Mouse (Mus musculus): Measurements from ENCODE around the gene Igfbp7. TPM values are rescaled to one million over a fixed set of nuclear protein-coding genes. Genes with fewer than 3 reads are reported as not detected.

Igfbp7 gene
- polyA plus RNA-seq, 1 experiment from 2014 or later: 437 TPM

DNA sequence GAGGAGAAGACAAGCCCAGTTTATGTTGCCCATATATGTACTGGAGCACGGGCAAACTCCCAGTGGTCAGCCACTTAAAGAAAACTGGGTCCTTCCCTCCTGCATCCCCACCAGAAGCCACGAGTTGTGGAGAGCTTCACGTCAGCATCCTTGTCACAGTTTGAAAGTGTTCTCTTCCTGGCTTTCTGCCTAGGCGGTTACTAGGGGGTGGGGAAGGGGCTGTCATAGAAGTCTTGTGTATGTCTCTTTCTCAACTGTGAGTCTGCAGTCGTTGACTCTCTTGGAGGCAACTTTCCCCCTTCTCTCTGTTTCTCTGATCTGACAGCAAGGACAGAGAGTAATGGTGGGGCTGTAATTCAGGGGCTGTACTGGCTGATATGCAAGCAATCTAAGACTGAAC is 5.7 kb downstream of the Igfbp7 start:
- Histone ChIP-seq H3K27ac (replicated peaks) (peak overlapping the region; percentile 81; the same call in 1 of the 2 replicates), H3K9me3 (ENCODE audit: control insufficient read depth, low read length) (no peaks in the 10 kb centered on the region), H3K36me3 (ENCODE audit: control insufficient read depth, insufficient read depth, low read length) (no peaks in the 10 kb centered on the region), H3K4me2 (replicated peaks; ENCODE audit: low read depth) (no peak overlapping the region), H3K4me1 (replicated peaks; ENCODE audit: control insufficient read depth, insufficient read depth) (peaks cover 15% of the 10 kb centered on the region; the same call in 1 of the 2 replicates), H3K27me3 (ENCODE audit: control insufficient read depth, insufficient read depth, low read length) (no peaks in the 10 kb centered on the region), H3K4me3 (ENCODE audit: low read depth, low read length) (no peak overlapping the region), H3K9ac (ENCODE audit: low read length) (no peak overlapping the region)
- DNase-seq (ENCODE audit: low spot score): no peak
- no peak for TF ChIP-seq EP300 (optimal IDR thresholded peaks at IDR 0.05)
- no peak for TF ChIP-seq CTCF (IDR thresholded peaks at IDR 0.05; ENCODE audit: low read depth)
- ATAC-seq (ENCODE audit: low FRiP score, low TSS enrichment): no peak
- 37% methylated on average over 5 of the region's 5 CpGs for WGBS

DNA sequence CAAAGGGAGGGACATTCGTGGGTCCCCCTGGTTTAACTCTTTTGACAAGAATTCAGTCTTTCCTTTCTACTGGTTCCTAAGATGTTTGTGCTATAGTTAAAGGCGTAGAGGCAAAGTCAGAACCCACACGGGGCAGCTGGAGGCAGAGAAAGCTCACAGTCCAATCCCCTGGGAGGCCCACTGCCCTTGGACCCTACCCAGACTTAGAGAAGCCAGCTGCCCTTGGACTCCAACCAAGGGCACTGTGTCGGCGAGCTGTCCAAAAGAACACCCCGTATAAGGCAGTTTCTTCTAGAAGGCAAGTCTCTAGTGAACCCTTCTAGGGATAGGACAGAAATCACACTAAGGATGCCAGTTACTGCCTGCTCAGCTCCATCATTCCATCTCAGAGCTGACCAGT is 7.0 kb downstream of the Igfbp7 start:
- 44% methylated on average over 6 of the region's 6 CpGs for WGBS
- Histone ChIP-seq H3K9me3 (ENCODE audit: control insufficient read depth, low read length) (no peaks in the 10 kb centered on the region), H3K9ac (ENCODE audit: low read length) (no peak overlapping the region), H3K36me3 (ENCODE audit: control insufficient read depth, insufficient read depth, low read length) (no peaks in the 10 kb centered on the region), H3K4me3 (ENCODE audit: low read depth, low read length) (no peak overlapping the region), H3K27me3 (ENCODE audit: control insufficient read depth, insufficient read depth, low read length) (no peaks in the 10 kb centered on the region), H3K27ac (replicated peaks) (peak overlapping the region; percentile 81), H3K4me2 (replicated peaks; ENCODE audit: low read depth) (no peak overlapping the region), H3K4me1 (replicated peaks; ENCODE audit: control insufficient read depth, insufficient read depth) (peaks cover 15% of the 10 kb centered on the region; the same call in 1 of the 2 replicates)
- DNase-seq (ENCODE audit: low spot score) (no peak), ATAC-seq (ENCODE audit: low FRiP score, low TSS enrichment) (no peak)
- no peak for TF ChIP-seq CTCF (IDR thresholded peaks at IDR 0.05; ENCODE audit: low read depth)

DNA sequence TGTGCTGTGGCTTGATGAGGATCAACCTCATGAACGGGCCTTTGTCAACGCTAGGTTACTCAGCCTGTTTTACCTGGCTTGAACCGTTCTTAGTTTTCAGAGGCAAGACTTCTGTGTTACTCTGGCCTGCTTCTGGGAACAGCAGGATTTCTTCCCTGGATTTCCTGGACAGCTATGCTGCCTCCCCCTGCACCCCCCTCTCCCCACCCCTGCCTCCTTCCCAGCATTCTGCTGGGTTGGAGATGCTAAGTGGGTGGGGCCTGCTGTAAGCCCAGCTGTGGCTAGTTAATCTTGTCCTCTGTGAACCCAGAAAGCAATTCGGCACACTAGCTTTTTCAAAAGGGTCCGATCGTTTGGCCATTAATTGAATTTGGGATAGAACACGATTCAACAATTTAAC is 7.7 kb downstream of the Igfbp7 start:
- Histone ChIP-seq H3K9me3 (ENCODE audit: control insufficient read depth, low read length) (no peaks in the 10 kb centered on the region), H3K27ac (replicated peaks) (peak overlapping the region; percentile 81), H3K4me2 (replicated peaks; ENCODE audit: low read depth) (no peak overlapping the region), H3K4me1 (replicated peaks; ENCODE audit: control insufficient read depth, insufficient read depth) (peaks cover 15% of the 10 kb centered on the region; the same call in 1 of the 2 replicates), H3K36me3 (ENCODE audit: control insufficient read depth, insufficient read depth, low read length) (no peaks in the 10 kb centered on the region; the same call in 1 of the 2 replicates), H3K9ac (ENCODE audit: low read length) (no peak overlapping the region), H3K27me3 (ENCODE audit: control insufficient read depth, insufficient read depth, low read length) (no peaks in the 10 kb centered on the region), H3K4me3 (ENCODE audit: low read depth, low read length) (no peak overlapping the region)
- ATAC-seq (ENCODE audit: low FRiP score, low TSS enrichment): peak; percentile 56; the same call in 1 of the 2 replicates
- WGBS: 51% methylated on average over 7 of the region's 7 CpGs
- no peak for DNase-seq (ENCODE audit: low spot score)
- no peak for TF ChIP-seq EP300 (optimal IDR thresholded peaks at IDR 0.05)
- no peak for TF ChIP-seq CTCF (IDR thresholded peaks at IDR 0.05; ENCODE audit: low read depth)

DNA sequence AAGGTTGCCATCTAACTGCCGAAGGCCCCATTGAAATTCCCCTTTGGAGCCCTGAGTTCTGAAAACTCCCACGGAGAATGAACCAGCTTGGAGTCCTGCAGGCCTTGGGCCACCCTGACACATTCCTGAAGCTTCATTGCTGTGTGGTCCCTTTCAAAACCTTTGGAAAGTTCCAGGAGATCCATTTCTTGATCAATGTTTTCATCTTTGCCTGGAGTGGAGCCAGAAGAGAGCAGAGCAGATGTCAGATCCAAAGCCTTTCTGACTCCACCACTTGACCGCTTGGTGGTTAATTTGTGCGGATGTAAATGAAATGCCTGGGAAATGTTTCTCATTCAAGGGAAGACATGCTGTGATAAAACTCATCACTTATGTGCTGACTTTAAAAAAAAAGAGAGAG is 8.8 kb downstream of the Igfbp7 start:
- H3K9me3 ChIP-seq (ENCODE audit: control insufficient read depth, low read length): no peaks in the 10 kb centered on the region
- H3K4me1 ChIP-seq (replicated peaks; ENCODE audit: control insufficient read depth, insufficient read depth): 0 out of 2 replicates have a peak, but pooled peaks cover 15% of the 10 kb centered on the region
- TF ChIP-seq CTCF (IDR thresholded peaks at IDR 0.05; ENCODE audit: low read depth): no peak
- no peak for TF ChIP-seq EP300 (optimal IDR thresholded peaks at IDR 0.05)
- H3K27ac ChIP-seq (replicated peaks): peak overlapping the region; percentile 49
- 55% methylated on average over 4 of the region's 4 CpGs for WGBS
- no peak for DNase-seq (ENCODE audit: low spot score)
- no peak overlapping the region for H3K4me3 ChIP-seq (ENCODE audit: low read depth, low read length)
- no peaks in the 10 kb centered on the region for H3K27me3 ChIP-seq (ENCODE audit: control insufficient read depth, insufficient read depth, low read length)
- H3K4me2 ChIP-seq (replicated peaks; ENCODE audit: low read depth): no peak overlapping the region
- H3K36me3 ChIP-seq (ENCODE audit: control insufficient read depth, insufficient read depth, low read length): no peaks in the 10 kb centered on the region; the same call in 1 of the 2 replicates
- H3K9ac ChIP-seq (ENCODE audit: low read length): no peak overlapping the region
- ATAC-seq (ENCODE audit: low FRiP score, low TSS enrichment): no peak

DNA sequence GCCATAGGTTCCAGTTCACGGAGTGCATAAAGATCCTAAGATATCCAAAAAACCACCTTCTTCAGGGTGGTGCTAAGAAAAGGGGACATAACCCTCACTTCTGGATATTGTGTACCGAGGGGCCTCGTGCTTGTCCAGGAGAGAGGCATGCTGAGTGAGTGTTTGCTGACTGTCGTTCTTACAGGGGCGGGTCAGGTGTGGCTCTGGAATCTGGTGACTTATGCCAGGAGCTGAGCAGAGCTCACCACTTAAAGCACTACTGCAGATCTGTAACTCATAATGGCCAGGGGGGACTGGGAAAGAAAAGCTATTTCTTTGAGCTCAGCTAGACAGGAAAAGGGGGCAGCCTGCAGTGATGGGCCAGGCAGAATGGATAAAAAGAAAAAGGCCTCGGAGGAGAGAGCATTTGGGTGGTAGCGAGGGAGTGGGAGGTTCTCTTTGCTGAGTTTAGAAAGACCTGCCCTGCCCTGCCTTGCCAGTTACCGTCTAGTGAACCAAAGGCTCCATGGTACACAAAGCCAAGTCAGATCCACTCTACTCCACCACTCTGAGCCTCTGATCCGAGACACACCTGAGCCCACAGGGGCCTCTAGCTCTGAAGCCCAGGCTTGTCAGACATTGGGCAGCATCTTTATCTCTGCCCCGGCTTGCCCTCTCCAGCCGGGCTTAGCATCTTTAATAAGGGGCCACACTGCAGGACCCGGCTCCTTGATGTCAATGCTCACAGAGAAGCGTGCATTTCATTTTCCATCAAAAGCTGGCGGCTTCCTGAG is 9.4 kb downstream of the Igfbp7 start:
- TF ChIP-seq EP300 (optimal IDR thresholded peaks at IDR 0.05) (no peak), CTCF (IDR thresholded peaks at IDR 0.05; ENCODE audit: low read depth) (no peak)
- Histone ChIP-seq H3K9ac (ENCODE audit: low read length) (no peak overlapping the region), H3K36me3 (ENCODE audit: control insufficient read depth, insufficient read depth, low read length) (no peaks in the 10 kb centered on the region; the same call in 1 of the 2 replicates), H3K9me3 (ENCODE audit: control insufficient read depth, low read length) (no peaks in the 10 kb centered on the region), H3K4me1 (replicated peaks; ENCODE audit: control insufficient read depth, insufficient read depth) (0 out of 2 replicates have a peak, but pooled peaks cover 15% of the 10 kb centered on the region), H3K4me3 (ENCODE audit: low read depth, low read length) (no peak overlapping the region), H3K27ac (replicated peaks) (peak overlapping the region; percentile 49), H3K4me2 (replicated peaks; ENCODE audit: low read depth) (no peak overlapping the region), H3K27me3 (ENCODE audit: control insufficient read depth, insufficient read depth, low read length) (no peaks in the 10 kb centered on the region)
- DNase-seq (ENCODE audit: low spot score) (peak; percentile 51), ATAC-seq (ENCODE audit: low FRiP score, low TSS enrichment) (peak; percentile 81)
- 52% methylated on average over 14 of the region's 14 CpGs for WGBS

DNA sequence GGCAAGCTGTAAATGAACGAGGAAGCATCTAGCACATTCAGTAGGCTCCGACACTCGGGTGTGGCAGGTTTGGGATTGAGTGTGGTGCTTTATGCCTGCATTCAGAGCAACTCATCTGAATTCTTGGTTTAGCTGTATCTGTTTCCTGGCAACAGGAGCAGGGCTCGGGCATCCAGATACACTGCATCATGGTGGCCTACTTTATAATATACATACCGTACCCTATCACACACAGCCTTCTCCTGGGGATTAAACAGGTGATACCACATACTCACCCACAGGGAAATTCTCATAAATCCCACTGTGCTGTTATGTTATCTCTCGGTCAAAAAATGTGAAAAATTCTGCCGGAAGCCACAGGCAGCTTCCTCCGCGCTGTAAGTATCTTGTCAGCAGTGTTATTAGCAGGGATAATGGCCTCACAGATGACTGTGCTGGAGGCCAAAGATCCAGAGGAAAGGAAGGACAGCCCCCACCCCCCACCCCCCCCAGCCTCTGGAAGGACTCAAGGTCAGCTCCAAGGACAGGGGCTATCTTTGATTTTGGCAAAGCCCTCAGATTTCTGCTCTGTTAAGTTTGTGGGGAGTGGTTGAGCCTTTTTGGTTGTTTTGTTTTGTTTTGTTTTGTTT is 13.7 kb downstream of the Igfbp7 start:
- no peak for TF ChIP-seq EP300 (optimal IDR thresholded peaks at IDR 0.05)
- TF ChIP-seq CTCF (IDR thresholded peaks at IDR 0.05; ENCODE audit: low read depth): no peak
- no peak overlapping the region for H3K9ac ChIP-seq (ENCODE audit: low read length)
- H3K4me1 ChIP-seq (replicated peaks; ENCODE audit: control insufficient read depth, insufficient read depth): 0 out of 2 replicates have a peak, but pooled peaks cover 7% of the 10 kb centered on the region
- DNase-seq (ENCODE audit: low spot score) (no peak), ATAC-seq (ENCODE audit: low FRiP score, low TSS enrichment) (no peak)
- H3K27me3 ChIP-seq (ENCODE audit: control insufficient read depth, insufficient read depth, low read length): no peaks in the 10 kb centered on the region
- WGBS: 72% methylated on average over 9 of the region's 9 CpGs
- H3K4me2 ChIP-seq (replicated peaks; ENCODE audit: low read depth): no peak overlapping the region
- no peaks in the 10 kb centered on the region for H3K9me3 ChIP-seq (ENCODE audit: control insufficient read depth, low read length)
- H3K36me3 ChIP-seq (ENCODE audit: control insufficient read depth, insufficient read depth, low read length): no peaks in the 10 kb centered on the region; the same call in 1 of the 2 replicates
- no peak overlapping the region for H3K4me3 ChIP-seq (ENCODE audit: low read depth, low read length)
- no peak overlapping the region for H3K27ac ChIP-seq (replicated peaks)

Data from stomach, postnatal 0 days (tissue).